12 mouse cellular contexts compared by ENCODE assay signal in genomic region chr2:122771002-122771401, GRCm38 (mm10). TPM values are rescaled to one million over a fixed set of nuclear protein-coding genes. Genes with fewer than 3 reads are reported as not detected.
DNase-seq lines count a peak whose midpoint lies in the region; ATAC-seq lines count a peak whose summit lies in the region.
"Had no signal": no experiment of that assay in that cellular context is flagged by ENCODE, and none has a peak within 500 bp of the region (broad histone marks: within the 10 kb centered on the region; RNA-seq: fewer than 3 reads in every experiment).

No protein-coding gene starts in this region.

- DNase-seq in heart, adult 18-20 months, result peak; percentile 62 to 76
- DNase-seq in heart, embryonic 10.5 days (ENCODE audit: low spot score), result no peak
- DNase-seq in NIH3T3 (ENCODE audit: low read depth), result peak; percentile 29
- DNase-seq in heart, postnatal 10 days, result peak; percentile 32 to 39
- peak; percentile 42 to 65 for DNase-seq in lung, postnatal 4 days
- DNase-seq in ovary, postnatal 14 days (ENCODE audit: low spot score), result no peak
- DNase-seq: cerebellum, postnatal 14 days had no signal

- H3K4me2 ChIP-seq in hindbrain, embryonic 13.5 days, result no peak overlapping the region
- H3K4me2 ChIP-seq: hindbrain, embryonic 12.5 days; midbrain, embryonic 15.5 days had no signal

- no peak for ATAC-seq in megakaryocyte-erythroid progenitor cell, adult 5-6 weeks (replicated peaks; ENCODE audit: low FRiP score, low TSS enrichment, poor library complexity, severe bottlenecking)
- no peak for ATAC-seq in hindbrain, embryonic 13.5 days (ENCODE audit: low FRiP score)
- ATAC-seq: midbrain, embryonic 15.5 days; Patski had no signal

- no peaks in the 10 kb centered on the region for H3K36me3 ChIP-seq in heart, embryonic 10.5 days
- no peaks in the 10 kb centered on the region for H3K36me3 ChIP-seq in hindbrain, embryonic 13.5 days
- H3K36me3 ChIP-seq: hindbrain, embryonic 12.5 days; midbrain, embryonic 15.5 days had no signal

- 87% methylated on average over 2 of the region's 2 CpGs for WGBS in heart, embryonic 10.5 days
- 88% methylated on average over 2 of the region's 2 CpGs for WGBS in hindbrain, embryonic 13.5 days

- H3K27me3 ChIP-seq in heart, embryonic 10.5 days (ENCODE audit: insufficient read depth, poor library complexity, severe bottlenecking), result peaks cover 13% of the 10 kb centered on the region
- H3K27me3 ChIP-seq in hindbrain, embryonic 13.5 days, result peaks cover 14% of the 10 kb centered on the region; the same call in 1 of the 2 replicates
- H3K27me3 ChIP-seq: midbrain, embryonic 15.5 days; Patski had no signal

- H3K9me3 ChIP-seq in heart, embryonic 10.5 days, result no peaks in the 10 kb centered on the region
- no peaks in the 10 kb centered on the region for H3K9me3 ChIP-seq in hindbrain, embryonic 13.5 days
- H3K9me3 ChIP-seq: hindbrain, embryonic 12.5 days; midbrain, embryonic 15.5 days had no signal

- H3K4me1 ChIP-seq in heart, embryonic 10.5 days, result no peaks in the 10 kb centered on the region
- no peaks in the 10 kb centered on the region for H3K4me1 ChIP-seq in hindbrain, embryonic 13.5 days (replicated peaks)
- H3K4me1 ChIP-seq: hindbrain, embryonic 12.5 days; midbrain, embryonic 15.5 days had no signal

- no peak overlapping the region for H3K9ac ChIP-seq in hindbrain, embryonic 13.5 days
- H3K9ac ChIP-seq: hindbrain, embryonic 12.5 days; midbrain, embryonic 15.5 days had no signal

- H3K27ac ChIP-seq in heart, embryonic 10.5 days, result no peak overlapping the region
- H3K27ac ChIP-seq in hindbrain, embryonic 13.5 days, result no peak overlapping the region
- H3K27ac ChIP-seq: hindbrain, embryonic 12.5 days; midbrain, embryonic 15.5 days had no signal

- intact Hi-C loops in heart, postnatal 10 days (cut with DNase I), result no loop called here

- no peak overlapping the region for H3K4me3 ChIP-seq in heart, embryonic 10.5 days
- no peak overlapping the region for H3K4me3 ChIP-seq in hindbrain, embryonic 13.5 days
- H3K4me3 ChIP-seq: hindbrain, embryonic 12.5 days; midbrain, embryonic 15.5 days had no signal

RNA-seq across cellular contexts. Expression of gene Sqor, which starts 6.0 kb away (rescaled TPM):
- 10 to 100 TPM; 50.1 to 58.4 TPM for total RNA-seq in heart, adult 18-20 months (2021)
- polyA plus RNA-seq in heart, embryonic 10.5 days (2016; fragmentation: Nextera tagmentation; extraction: Ambion mirVana), result 2.3 and 2.5 TPM in 2 replicates
- 10 to 100 TPM; 22.2 to 22.8 TPM for total RNA-seq in heart, postnatal 10 days (2021)
- total RNA-seq in megakaryocyte-erythroid progenitor cell, adult 5-6 weeks (2014; fragmentation: Nextera tagmentation), result 42.0 and 58.0 TPM in 2 replicates
- 32.6 and 48.8 TPM in 2 replicates for total RNA-seq in megakaryocyte-erythroid progenitor cell, adult 5-6 weeks (2017)
- 2.7 and 3.6 TPM in 2 replicates for polyA plus RNA-seq in hindbrain, embryonic 13.5 days (2015; fragmentation: Nextera tagmentation; extraction: Ambion mirVana)

RNA-seq across cellular contexts. Expression of gene Bloc1s6, which starts 32.7 kb away (rescaled TPM):
- total RNA-seq in heart, adult 18-20 months (2021), result 10 to 100 TPM; 28.8 to 32.3 TPM
- 41.2 and 48.6 TPM in 2 replicates for polyA plus RNA-seq in heart, embryonic 10.5 days (2016; fragmentation: Nextera tagmentation; extraction: Ambion mirVana)
- 10 to 100 TPM; 16.4 to 22.7 TPM for total RNA-seq in heart, postnatal 10 days (2021)
- 14.7 and 16.3 TPM in 2 replicates for total RNA-seq in megakaryocyte-erythroid progenitor cell, adult 5-6 weeks (2014; fragmentation: Nextera tagmentation)
- total RNA-seq in megakaryocyte-erythroid progenitor cell, adult 5-6 weeks (2017), result 21.1 and 27.6 TPM in 2 replicates
- 88.1 and 97.7 TPM in 2 replicates for polyA plus RNA-seq in hindbrain, embryonic 13.5 days (2015; fragmentation: Nextera tagmentation; extraction: Ambion mirVana)

Comparison
In these comparisons a context has a peak if more than half of its experiments do, and no peak if none do; other contexts are left out.
1. DNase-seq: peak in heart, adult 18-20 months (2 of 2), NIH3T3 (single experiment), heart, postnatal 10 days (2 of 2) and lung, postnatal 4 days (2 of 2); none in heart, embryonic 10.5 days (single experiment) and ovary, postnatal 14 days (single experiment).